Mouse (Mus musculus) left cerebral cortex, adult 2 months (tissue): Measurements from ENCODE around the gene Prdm11. TPM values are rescaled to one million over a fixed set of nuclear protein-coding genes. Genes with fewer than 3 reads are reported as not detected.

ENCODE experiments used
- DNase-seq, 2 experiments: peaks; one replicate each; pipeline ENCODE4 v3.0.0; 2021 to 2022; ENCODE audit warnings: low spot score in 2 of 2, mixed read lengths in 1 of 2; ENCODE audit errors: extremely low spot score in 1 of 2
- H3K27ac ChIP-seq: fragments of 200-600 bp; 2 replicates; pipeline ENCODE4 v1.8.1; 2022
- H3K4me3 ChIP-seq: fragments of 200-600 bp; 2 replicates; pipeline ENCODE4 v1.8.1; 2022
- CTCF ChIP-seq: fragments of 200-600 bp; IDR thresholded peaks from 2 replicates; pipeline ENCODE4 v1.8.1; 2022; ENCODE audit warnings: antibody characterized with exemption, mild to moderate bottlenecking, moderate library complexity
- intact Hi-C: fragments of 180-260 bp; cut with DNase I; formaldehyde crosslinking; loops from one replicate; pipeline ENCODE4 v1.15.1; 2025
- total RNA-seq, 2 experiments: library from RNA; stranded (reverse); gene quantifications; 2 replicates each; pipeline ENCODE4 v1.2.3; 2021

Gene Prdm11
- total RNA-seq, 2 experiments from 2014 or later: 24.7 to 24.8 TPM

DNA sequence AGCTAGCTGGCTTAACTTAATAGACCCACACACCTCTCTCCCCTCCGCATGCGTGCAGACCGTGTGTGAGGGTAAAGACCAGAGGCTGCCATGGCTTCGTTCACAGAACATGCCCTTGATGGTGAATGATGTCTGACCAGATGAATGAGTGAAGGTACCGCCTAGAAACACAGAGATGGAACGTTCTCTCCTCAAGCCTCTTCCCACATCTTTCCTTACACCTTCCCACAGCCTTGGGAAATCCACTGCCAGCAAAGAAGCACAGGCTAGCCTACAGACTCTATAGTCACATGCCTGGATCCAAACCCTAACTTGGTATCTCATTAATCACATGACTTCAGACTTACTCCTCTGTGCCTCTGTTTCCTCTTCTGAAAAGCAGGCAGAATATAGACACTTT lies 112.6 kb downstream of the Prdm11 start:
- no peak for DNase-seq
- no peak overlapping the region for H3K4me3 ChIP-seq
- intact Hi-C loops: no loop called here
- H3K27ac ChIP-seq: peak overlapping the region; percentile 83
- no peak for TF ChIP-seq CTCF

DNA sequence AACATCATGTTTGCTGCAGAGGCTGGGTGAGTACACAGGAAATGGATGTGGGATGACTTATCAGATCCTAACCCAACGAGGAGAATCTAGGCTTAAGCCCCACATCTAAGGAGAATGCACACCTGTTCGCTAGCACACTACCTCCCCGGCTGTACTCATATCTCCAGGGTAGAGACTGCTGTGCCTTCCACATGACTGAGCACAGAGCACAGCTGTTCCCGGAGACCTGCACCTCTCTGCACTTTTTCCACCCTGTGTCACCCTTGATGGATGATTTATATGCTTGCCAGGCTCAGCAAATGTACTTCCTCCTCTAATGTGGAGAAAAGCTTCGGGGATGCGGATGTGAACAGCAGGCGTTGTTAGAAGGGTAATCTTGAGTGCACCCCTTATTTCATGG lies 114.9 kb downstream of the Prdm11 start:
- DNase-seq: no peak
- no peak overlapping the region for H3K27ac ChIP-seq
- TF ChIP-seq CTCF: no peak
- no peak overlapping the region for H3K4me3 ChIP-seq
- intact Hi-C loops: no loop called here

DNA sequence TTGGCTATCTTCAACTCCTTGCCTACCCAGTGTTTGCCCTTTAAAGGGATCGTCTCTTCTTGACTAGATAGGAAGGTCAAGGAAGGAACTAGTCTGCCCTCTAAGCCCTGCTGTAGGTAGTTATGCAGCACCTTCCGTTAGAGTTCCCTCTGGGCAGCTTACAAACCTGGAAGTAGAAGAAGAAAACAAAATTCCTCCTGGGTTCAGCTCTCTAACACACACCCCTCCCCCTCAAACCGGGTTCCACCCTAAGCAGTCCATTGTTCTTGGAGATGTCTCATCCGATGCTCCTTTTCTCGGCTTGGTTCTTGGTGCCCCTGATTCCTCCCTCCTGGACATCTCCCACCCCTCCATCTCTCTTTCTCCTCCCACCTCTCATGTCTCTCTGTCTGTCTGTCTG lies 116.3 kb downstream of the Prdm11 start:
- DNase-seq: no peak
- no peak for TF ChIP-seq CTCF
- no peak overlapping the region for H3K27ac ChIP-seq
- H3K4me3 ChIP-seq: no peak overlapping the region
- intact Hi-C loops: no loop called here

DNA sequence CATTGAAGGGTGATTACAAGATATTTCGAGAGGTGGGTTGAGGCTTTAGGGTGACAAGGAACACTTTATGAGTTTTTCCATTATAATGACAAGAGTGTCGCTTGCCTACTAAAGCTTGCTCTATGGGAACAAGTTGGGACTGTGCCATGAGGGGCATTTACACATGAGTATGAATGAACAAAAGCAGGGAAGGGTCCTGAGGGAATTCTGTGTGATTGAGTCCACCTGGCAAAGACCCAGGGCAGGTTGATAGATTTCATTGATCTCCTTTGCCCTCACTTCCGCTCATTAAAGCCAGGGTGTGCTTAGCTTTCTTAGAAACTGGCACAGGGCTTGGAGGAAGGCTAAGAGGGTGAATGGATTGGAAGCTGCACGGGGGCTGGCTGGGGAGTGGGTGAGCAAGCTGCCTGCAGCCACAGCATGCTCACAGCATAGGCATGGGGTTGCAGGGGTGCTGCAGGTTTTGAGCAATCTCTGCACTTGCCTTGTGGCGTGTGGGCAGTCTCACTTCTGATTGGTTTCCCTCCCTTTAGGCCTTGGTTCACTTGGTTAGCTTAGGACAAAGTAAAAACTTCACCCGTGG lies 121.2 kb downstream of the Prdm11 start:
- no peak for TF ChIP-seq CTCF
- intact Hi-C loops: no loop called here
- no peak overlapping the region for H3K27ac ChIP-seq
- H3K4me3 ChIP-seq: no peak overlapping the region
- DNase-seq: no peak

DNA sequence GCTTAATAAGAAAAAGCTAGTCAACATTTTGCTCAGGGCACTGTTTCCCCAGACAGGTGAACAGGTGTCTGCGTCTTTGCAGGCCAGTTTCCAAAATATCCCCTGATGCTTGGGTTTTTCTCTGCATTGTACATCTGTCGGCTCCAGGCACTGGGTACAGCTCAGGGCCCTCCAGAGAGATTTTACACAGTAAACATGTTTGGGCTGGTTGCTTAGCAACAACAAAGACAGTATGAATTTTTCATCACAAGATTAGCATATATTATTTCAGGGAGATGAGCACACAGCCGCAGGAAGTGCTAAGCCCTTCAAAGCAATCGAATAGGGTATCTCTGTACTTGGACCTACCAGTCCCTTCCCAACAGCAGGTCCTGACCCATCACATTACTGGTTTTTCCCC lies 125.3 kb downstream of the Prdm11 start:
- no peak for TF ChIP-seq CTCF
- no peak overlapping the region for H3K4me3 ChIP-seq
- peak overlapping the region; percentile 55; the same call in 1 of the 2 replicates for H3K27ac ChIP-seq
- intact Hi-C loops: no loop called here
- no peak for DNase-seq

DNA sequence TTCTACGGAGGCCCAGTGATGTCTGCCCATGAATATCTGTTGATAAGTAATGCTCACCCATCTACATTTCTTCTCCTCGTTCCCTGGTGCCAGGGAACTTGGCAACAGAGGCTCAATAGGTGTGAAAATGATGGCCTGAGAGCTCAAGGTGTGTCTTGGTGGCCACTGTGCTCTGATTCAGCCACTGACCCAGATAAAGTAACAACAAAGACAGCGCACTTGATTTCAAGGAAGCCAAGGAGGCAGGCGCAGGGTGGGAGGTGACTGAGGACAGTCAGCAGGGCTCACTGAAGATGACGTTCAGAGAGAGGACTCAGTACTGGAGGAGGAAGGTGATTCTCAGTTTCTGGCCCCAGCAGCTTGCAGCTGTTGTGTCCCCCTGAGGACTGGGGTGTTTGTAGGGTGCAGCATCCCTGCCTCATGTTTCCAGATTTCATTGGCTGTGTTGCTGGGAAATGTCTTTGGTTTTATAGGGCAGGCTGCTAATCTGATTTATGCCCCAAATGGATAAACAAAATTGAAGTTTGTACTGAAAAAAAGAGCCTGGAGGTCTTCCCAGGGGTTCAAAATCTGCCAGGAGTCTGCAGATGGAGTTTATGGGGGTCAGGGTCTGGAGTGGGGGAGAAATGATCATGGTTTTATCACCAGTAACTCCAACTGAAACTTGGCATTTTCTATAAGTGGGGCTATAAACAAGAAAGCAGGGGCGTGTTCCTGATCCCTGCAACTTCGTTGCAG lies 128.4 kb downstream of the Prdm11 start:
- TF ChIP-seq CTCF: no peak
- intact Hi-C loops: loop anchor here (2.0 kb wide), 1 partner anchor 17 kb away; no protein-coding TSS in a partner anchor
- H3K4me3 ChIP-seq: peak overlapping the region; percentile 41
- no peak for DNase-seq
- H3K27ac ChIP-seq: peak overlapping the region; percentile 88

DNA sequence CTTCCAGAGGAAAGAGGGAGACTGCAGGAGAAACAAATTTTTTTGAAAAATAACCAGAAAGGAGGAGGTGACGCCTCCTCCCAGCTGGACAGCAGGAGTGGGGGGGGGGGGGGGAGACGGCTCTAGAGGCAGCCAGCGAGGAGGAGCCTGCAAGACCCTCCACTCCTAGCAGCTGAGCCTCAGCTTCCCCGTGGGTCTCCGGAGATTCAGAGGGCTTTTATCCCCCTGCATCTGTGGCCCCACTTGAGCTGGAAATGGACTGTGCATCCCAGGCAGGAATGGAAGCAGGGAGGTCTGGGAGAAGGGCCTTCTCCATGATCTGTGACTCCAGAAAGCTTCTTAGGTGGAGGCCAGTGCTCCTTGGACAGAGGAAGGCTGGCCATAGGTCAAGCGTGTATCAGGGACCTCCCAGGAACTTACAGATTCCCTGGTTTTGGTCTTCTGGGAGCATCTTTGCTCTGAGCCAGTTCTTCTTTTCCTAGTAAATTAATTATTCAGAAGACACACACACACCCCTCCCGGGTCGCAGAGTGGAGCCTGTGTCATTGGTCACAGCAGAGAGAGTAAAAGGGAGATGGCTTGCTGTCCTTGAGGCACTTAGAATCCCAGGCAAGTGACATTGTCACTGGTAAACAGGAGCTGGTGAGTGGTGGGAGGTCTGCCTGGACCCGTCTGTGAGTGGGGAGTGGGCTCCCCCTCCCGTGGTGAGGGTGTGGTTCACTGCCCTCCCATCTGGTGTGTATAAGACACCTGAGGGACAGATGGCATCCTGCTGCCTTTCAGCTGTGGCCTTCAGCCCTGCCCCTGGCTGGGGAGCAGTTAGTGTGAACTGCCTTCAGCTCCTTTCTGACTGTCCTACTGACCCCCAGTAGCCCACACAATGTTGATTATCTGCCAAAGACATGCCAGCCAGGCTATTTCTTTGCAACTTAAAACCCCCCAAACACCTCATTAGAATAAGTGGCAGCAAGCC lies 130.0 kb downstream of the Prdm11 start:
- TF ChIP-seq CTCF: no peak
- Histone ChIP-seq H3K27ac (peak overlapping the region; percentile 95), H3K4me3 (peak overlapping the region; percentile 75)
- no peak for DNase-seq
- intact Hi-C loops: loop anchor here (2.0 kb wide), 2 partner anchors 19 to 33 kb away; no protein-coding TSS in a partner anchor

Other genes starting within 250 kb of the Prdm11 start
- 100 to 1,000 TPM; 190 to 210 TPM for gene Syt13, start 131.1 kb downstream of the Prdm11 start, total RNA-seq
- gene Trp53i11, start 141.4 kb upstream of the Prdm11 start, total RNA-seq: 100 to 1,000 TPM; 111 to 112 TPM